Mouse (Mus musculus) embryonic fibroblast, embryonic 13.5 days (primary cell): Measurements from ENCODE around the gene Pheta2.

ENCODE experiments used
- CTCF ChIP-seq: IDR thresholded peaks from 2 replicates; pipeline ENCODE4 v1.5.1; 2011; ENCODE audit warnings: mild to moderate bottlenecking, control low read depth, low read length, moderate library complexity, borderline replicate concordance; ENCODE audit not compliant: insufficient read depth
- POLR2A ChIP-seq: IDR thresholded peaks from 2 replicates; pipeline ENCODE4 v1.6.1; 2011; ENCODE audit warnings: low read depth, mild to moderate bottlenecking, control low read depth, low read length, moderate library complexity

GRCm38 (mm10) chr15:82377701-82378100, 39.0 kb downstream of the Pheta2 start:
- TF ChIP-seq CTCF = no peak
- no peak for TF ChIP-seq POLR2A
